Mouse (Mus musculus) adrenal gland, postnatal 14 days (tissue): ENCODE measurements around the gene Rab40c. TPM values are rescaled to one million over a fixed set of nuclear protein-coding genes. Genes with fewer than 3 reads are reported as not detected.
A peak's percentile ranks its signal among the peaks of the same experiment; 100 is the strongest.

Experiments used
- DNase-seq: peaks from one replicate; pipeline ENCODE4 v3.0.0; 2021; ENCODE audit warnings: mixed read lengths
- total RNA-seq: library from RNA; stranded (reverse); gene quantifications from 2 replicates; pipeline ENCODE4 v1.2.3, GENCODE M21; 2021

The Rab40c gene
- total RNA-seq, 1 experiment from 2014 or later: 19.8 TPM

DNA sequence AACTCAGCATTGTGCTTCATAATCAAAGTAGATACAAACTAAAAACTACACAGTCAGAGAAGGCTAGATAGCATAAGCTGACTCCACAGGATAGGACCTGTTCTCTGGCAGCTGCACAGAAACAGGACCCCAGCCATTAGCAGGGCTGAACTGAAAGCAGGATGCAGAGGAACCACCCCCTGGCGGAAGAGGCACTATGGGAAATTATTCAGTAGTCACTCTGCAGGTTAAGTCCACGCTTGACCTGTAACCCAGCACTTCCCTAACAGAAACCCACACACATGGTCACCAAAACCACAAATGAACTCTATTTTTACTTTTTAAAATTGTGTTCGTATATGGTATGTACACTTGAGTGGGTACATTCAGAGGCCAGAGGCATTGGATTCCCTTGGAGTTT, 16.5 kb downstream of the Rab40c start:
- DNase-seq: no peak

DNA sequence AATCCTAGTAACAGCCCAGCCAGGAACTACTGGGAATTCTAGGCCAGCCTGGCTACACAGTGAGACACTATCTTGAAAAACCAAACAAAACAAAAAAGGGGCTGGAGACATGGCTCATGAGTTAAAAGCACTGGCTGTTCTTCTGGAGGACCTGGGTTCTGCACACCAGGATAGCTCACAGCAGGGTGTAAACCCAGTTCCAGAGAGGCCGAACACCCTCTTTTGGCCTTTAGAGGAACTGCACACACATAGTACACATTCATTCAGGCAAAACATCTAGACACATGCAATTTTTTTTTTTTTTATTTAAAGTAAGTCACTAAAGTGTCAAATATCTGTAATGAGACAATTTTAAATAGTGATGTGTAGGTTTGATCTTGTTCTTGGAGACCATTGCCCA, 19.3 kb downstream of the Rab40c start:
- DNase-seq: no peak

DNA sequence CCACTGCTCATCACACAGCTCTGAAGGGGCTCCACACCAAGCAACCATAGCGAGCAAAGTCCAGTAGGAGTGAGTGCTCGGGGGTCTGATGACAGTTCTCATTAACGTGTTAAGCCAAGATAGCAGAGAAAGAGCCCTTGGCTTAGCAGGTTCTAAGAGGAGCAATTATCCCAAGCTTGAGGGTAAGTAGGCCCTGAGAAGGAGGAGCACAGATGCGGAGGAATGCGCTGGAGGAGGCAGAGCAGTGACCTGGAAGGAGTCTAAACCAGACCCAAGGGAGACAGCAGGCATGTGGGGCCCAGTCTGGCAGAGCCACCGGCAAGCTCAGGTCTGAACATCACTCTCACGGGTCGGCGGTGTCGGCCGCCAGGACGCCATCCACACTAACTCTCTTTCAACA, 23.6 kb downstream of the Rab40c start:
- DNase-seq: no peak

DNA sequence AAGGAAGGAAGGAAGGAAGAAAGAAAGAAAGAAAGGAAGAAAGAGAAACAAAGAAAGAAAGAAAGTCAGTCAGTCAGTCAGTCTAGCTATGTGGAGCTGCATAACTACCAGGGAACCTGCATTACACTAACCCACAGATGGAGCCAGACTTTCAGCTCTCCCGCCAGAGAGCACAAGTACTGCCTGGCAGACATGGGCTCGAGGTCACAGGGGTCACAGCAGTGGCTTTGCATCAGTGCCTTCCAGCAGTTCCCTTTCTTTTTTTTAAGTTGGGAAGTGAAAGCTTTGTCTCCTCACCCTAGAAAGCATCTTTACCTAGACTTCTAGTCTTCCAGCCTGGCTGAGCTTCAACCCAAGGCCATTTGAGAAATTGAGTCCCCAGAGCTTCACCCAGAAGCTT, 24.1 kb downstream of the Rab40c start:
- DNase-seq: peak; percentile 37

DNA sequence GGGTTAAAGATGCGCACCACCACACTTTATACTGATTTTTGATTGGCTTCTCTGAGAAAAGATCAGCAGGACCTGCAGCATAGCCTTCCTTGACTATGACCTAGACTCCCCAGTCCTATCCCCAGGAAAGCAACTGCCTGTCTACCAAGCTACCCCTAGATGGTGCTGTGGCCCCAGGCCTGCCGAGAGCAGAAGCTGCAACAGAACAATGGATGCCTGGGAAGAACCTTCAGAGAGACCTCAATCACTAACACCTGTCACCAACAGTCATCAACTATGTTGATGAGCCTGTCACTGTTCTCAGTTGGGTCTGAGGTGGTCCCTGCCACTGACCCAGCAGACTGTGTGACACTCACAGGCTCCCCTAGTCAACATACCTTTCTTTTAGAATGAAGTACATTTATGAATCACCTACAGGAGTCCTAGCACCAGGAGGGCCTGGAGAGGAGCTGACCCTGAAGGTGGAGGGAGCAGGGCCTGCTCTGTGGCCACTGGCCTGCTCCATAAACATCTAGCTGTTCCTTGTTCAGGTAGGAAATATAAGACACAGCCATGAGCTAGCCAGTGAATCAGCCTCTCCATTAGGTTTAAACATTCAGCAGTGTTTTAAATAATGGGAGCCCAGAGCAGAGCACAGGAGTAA, 25.4 kb downstream of the Rab40c start:
- peak; percentile 88 for DNase-seq

DNA sequence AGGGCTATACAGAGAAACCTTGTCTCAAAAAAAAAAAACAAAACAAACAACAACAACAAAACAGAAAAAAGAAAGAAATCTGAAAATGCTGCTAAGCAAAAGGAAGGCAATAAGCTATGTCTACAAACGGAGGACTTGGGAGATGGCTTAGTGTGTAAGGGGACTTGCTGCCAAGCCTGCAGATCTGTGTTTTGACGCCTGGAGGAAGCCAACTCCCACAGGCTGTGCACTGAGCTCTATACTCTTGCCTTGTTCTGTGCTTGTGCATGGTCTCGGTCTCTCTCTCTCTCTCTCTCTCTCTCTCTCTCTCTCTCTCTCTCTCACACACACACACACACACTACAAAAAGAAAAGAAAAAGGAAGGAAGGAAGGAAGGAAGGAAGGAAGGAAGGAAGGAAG, 30.7 kb downstream of the Rab40c start:
- no peak for DNase-seq

DNA sequence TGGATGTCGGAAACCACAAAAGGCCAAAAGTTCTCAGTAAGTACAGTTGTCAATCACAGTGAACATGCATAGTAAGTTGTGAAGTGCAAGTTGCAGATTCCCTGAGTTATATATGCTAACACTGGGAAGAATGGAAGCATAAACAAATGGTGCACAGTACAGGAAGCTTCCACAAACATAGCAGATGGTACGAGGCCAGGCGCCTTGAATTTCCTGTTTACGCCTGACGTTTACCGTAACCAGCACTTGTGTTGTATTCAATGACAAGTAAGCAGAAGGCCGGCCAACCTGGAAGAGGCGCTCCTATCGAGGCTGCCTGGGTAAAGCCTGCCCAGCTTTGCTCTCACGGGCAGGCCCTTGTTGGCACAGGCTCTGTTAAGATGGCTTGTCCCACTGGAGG, 32.1 kb downstream of the Rab40c start:
- no peak for DNase-seq

DNA sequence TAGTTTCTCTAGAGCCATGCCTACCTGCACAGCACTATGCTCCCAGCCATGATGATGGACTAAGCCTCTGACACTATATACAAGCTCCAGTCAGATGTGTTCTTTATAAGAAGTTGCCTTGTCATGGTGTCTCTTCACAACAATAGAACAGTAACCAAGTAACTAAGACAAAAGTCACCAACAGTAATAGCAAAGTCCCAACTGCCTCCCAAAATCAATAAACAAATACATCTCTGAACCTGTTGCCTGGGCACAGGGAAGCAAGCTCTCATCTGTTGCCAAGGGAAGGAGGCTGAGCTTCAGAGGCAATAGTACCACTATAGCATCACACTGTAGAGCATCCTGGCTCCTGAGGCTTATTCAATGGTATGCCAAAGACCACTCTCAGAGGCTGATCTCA, 32.7 kb downstream of the Rab40c start:
- no peak for DNase-seq

DNA sequence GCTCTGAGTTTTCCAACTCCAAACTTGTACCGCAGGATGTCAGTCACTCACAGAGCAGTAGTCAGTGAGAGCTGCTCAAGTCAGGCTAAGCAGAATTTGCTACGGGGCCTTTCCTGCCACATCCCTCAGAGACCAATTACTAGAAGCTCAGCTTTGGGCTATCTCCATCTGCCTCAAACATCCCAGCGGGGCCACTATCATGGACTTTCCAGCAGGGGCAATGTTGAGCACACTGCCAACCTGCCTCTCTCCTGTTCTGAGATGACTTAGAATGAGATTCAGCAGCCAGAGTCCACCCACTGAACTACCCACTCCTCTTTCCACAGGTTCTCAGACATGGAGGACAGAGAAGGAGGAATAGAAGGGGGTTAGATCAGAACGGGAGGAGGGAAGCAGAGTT, 33.9 kb downstream of the Rab40c start:
- no peak for DNase-seq

DNA sequence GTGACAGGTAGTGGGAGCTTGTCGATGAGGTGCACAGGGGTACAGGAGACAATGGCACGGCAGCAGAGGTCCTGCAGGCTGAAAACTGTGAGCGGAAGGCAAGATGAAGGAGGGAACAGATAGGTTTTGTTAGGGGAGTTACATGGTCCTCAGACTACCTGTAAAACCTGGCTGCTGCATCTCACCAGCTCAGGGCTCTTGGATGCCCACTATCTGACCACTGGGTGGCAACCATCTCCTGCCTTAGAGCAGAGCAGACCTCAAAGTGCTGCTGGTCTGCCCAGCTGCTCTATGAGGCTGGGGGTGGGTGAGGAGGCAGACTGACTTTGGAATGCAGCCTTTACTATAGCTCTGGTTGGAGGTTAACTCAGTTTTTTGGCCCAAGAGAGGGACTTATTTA, 35.7 kb downstream of the Rab40c start:
- DNase-seq: no peak

DNA sequence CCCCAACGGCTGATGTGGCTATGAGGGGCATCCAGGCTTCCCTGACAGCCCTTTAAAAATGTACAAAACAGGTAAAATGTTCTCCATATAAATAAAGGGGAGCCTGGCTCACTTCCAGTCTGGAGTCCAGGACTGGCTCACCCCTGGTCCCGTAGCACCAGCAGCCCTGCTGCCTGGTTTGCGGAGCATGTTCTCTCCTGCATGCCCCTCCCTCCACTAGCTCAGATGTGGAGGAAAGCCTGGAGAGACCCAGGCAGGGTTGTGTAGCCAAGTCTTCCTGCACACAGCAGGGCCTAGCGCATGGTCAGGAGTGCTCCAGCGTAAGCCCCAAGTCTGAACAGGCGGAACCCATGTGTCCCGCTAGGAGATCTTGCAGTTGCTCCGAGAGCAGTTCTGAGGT, 36.3 kb downstream of the Rab40c start:
- DNase-seq: no peak

DNA sequence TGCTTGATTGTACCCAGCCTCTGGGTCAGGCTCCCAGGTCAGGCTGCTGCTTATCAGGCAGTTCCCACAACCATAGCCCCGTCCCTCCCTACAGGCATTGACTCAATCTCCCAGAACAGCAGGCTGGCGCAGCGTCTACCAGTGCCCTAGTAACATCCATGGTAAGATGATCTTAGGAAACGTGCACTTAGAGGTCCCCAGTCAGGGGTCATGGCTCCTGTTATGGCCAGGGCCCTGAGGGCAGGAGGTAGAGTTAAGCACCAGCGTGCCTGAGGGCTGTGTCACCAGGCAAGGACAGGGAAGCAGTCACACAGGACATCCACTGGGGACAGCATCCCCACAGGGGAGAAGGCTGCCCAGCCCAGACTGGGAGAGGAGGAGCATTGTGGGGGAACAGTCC, 37.2 kb downstream of the Rab40c start:
- peak; percentile 68 for DNase-seq

DNA sequence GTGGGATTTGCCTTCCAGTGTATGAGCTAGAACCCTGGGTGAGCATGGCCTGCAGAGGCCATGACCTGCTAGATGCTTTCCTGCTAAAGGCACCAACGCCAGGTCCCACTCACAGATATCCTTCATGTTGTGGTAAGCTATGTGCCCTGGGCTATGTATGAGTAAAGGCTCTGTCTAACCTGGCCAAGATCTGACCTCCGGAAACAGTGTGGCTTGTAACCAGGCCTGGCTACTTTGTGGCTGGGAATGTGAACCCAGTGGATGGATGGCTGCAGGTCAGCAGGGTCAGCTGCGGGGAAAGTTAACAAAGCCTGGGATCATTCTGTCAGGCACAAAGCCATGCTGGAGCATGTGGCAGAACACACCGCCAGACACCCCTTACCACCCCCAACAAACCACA, 37.8 kb downstream of the Rab40c start:
- DNase-seq: no peak

DNA sequence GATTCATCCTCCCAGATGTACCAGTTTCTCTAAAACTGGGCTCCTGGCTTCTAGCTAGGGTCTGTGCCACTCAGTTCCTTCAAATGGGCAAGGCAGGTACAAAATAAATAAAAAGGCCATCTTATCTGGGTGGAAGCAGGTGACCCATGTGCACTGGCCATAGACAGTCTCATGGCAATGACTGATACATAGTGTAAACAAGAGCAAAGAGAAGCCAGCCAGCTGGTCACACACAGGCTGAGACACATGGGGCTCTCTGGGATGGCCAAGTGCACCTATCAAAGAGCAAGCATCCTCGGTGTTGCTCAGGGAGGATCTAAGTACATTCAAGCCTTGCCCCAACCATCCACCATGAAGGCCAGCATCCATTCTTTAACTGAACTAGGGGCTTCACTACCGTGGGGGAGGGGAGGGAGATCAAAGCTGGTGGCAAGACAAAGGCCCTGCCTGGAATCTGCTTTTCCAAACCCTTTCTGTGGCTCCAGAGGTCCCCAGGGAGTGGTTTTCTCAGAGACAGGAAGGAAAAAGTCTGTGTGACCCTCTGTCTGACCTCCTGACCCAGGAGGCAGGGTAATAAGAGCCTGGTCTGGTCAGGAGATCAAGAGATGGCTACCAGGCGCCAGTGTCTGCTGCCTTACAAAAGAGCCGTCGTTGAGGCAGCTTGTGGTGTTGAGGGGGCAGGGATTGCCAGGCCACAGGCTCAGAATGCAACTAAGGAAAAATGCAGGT, 38.5 kb downstream of the Rab40c start:
- no peak for DNase-seq

DNA sequence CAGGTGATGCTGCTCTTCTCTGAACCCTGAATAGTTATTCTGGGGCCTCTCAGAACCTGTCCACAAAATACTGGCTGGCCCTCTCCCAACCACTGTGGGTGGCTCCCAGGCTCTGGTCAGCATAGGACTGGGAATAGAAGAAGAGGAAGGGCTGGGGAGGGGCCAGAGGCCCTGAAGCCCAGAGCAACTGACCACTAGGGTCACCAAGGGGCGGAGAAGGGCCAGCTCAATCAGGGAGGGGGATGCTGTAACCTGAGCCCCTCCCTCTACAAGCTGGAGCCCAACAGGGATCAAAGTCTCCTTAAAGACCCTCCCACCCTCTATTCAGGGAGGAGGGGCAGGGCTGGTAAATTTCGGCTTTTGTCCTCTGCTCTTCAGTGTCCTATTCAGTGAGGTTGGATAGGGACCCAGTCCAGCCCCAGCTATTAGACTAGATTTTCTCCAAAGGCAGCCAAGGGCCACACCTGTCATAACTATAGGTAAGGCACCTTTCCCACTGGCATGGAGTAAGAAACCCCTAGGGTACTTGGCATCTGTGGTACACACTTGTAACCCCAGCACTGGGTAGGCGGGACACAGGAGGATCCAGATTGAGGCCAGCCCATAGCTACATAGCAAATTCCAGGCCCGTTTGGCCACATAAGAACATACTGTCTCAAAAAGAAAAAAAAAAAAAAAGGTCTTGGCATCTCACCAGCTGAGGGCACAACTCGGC, 39.2 kb downstream of the Rab40c start, which contains the start of gene Wfikkn1:
Gene Wfikkn1, minus strand, starts transcription at position 663 of the 715 bp plus-strand sequence.
- DNase-seq: no peak

DNA sequence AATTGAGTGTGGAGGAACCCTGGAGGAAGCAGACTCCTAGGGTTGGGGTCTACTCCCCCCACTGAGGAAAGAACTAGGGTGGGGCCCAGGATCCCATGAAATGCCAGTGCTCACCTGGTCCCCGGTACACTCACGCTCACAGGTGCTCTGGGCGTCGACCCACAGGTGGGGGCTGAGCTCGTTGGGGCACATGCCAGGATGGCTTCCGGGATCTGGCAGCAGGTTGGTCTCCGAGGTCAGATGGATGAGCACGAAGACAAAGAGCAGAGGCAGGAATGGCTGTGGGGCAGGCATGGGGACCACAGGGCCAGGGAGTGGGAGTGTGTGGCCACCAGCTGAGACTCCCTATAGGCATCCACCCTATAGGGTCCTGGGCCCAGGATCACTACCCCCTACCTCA, 39.8 kb downstream of the Rab40c start:
- DNase-seq: no peak

DNA sequence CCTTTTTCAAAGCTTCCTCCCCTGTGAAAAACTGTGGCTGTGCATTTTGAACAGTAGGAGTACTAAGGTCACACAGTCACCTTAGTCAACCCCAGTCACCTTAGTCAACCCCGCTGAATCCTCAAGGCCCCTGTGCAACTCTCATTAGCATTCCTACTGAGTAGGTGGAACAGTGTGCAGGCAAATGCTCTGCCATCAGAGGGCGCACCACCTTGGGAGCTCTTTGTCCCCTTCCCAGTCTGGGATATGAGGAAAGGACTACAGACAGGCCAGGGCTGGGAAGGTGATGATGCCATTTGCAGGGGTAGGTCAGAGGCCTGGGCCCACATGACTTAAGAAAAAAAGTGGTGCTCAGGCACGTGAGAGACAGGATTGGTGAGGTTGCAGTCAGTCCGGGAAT, 40.3 kb downstream of the Rab40c start:
- peak; percentile 78 for DNase-seq

DNA sequence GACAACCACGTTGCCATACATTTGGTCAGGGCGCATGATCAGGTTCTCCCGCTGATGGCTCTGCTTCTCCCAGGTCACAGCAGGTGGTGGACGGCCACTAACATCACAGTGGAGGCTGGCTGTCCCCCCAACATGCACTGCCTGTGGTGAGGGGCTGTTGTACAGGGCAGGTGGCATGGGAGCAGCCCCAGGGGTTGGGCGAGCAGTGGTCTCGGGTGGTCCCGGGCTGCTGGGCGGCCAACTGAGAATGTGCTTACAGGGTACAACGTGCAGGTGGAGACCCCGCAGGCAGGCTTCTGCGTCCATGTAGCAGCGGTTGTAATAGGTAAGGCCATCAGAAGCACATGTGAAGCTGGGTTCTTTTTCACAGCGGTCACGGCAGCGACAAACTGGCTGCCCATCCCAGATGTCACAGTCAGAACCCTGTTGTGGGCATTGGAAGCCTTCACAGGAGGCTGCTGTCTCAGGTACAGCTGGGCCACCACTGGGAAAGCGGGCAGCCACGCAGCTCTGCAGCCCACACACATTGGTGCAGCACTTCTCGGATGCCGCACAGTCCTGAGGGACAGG, 40.8 kb downstream of the Rab40c start:
- no peak for DNase-seq

DNA sequence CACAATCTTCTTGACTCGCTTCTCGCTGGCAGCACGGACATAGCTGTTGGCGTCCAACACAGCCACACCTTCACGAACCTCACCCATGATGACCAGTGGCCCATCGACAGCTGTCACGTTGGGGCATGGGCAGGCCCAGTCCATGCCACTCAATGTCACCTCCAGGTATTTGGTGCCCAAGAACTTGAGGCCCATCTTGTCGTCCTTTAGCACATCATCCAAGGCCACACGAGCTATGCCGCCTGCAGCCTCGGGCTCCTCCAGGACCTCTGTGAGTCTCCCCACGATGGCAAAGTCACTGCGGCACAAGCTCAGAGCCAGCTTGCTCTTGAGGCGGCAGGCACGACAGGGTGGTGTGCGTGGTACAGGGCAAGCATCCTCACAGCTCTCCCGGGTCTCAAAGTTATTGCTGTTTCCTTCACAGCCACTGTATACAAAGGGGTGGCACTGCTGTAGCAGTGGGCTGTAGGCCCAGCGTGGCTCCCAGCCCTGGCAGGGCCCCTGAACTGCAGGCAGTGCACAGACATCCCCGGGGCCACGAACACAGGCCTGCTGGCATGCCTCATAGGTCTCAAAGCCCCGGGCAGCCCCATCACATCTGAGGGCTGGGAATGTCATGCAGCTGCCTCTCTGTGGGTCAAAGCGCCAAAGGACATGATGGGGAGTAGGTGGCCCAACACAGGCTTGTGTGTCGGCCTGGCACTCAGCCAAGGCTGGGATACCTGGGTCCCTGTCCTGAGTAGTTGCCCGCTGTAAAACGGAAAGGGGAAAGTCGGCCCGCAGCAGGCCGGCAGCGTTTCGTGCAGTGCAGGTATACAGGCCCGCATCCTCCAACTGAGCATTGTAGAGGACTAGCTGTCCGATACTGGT, 41.6 kb downstream of the Rab40c start:
- no peak for DNase-seq

DNA sequence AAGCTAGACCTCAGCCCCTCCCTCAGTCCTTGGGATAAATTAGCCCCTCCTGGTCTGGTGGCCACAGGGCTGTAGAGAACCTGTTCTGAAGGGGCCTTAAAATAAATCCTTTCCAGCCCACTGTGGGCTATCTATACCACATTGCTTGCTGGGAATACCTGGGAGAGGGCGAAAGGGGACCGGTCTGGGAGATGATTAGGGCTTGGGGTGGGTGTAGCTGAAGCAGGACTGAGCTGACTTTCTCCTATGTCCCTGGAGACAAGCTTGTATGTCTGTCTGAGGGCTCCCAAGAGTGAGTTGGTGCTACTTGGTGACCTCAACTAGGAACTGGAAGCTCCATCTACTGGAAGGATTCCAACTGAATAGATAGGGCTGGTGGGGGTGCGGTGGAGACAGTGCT, 42.5 kb downstream of the Rab40c start:
- no peak for DNase-seq

DNA sequence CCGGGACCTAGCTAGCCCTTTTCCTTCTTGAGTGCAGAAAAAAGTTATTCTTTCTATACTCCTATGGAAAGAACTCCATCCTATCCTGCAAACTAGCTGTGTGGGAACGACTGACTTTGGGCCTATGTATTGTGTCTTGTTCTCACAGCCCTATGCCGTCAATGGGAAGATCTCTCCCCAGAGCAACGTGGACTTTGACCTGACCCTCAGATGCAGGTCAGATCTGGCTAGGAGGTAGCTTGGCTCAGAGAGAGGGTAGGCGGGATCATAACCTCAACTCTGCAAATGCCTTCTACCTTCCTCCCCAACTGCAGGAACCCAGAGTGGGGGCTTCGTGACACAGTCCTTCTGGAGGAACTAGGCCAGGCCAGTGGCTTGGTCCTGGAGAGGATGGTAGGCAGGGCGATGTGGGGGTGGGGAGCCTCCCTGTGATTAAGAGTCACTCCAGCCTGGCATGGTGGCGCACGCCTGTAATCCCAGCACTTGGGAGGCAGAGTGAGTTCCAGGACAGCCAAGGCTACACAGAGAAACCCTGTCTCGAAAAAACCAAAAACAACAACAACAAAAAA, 43.1 kb downstream of the Rab40c start:
- DNase-seq: peak; percentile 36
